Mouse (Mus musculus) ES-Bruce4 (cell line): ENCODE results near the gene Synrg. TPM values are rescaled to one million over a fixed set of nuclear protein-coding genes. Genes with fewer than 3 reads are reported as not detected.

ENCODE experiments used
- H3K27ac ChIP-seq: 2 replicates; pipeline ENCODE4 v1.5.1; 2012; ENCODE audit warnings: low read length, inconsistent platforms; ENCODE audit not compliant: insufficient read depth
- H3K27me3 ChIP-seq: 2 replicates; pipeline ENCODE4 v1.6.1; 2012; ENCODE audit warnings: mild to moderate bottlenecking, low read length, inconsistent platforms; ENCODE audit not compliant: control insufficient read depth, poor library complexity, insufficient read depth, severe bottlenecking
- H3K36me3 ChIP-seq: 2 replicates; pipeline ENCODE4 v1.6.1; 2012; ENCODE audit warnings: inconsistent platforms, mild to moderate bottlenecking, low read length, moderate library complexity; ENCODE audit not compliant: control insufficient read depth, poor library complexity, insufficient read depth, severe bottlenecking
- H3K4me1 ChIP-seq: one replicate; pipeline ENCODE4 v1.8.1; 2011; ENCODE audit warnings: low read length; ENCODE audit not compliant: control insufficient read depth, insufficient read depth
- H3K4me3 ChIP-seq: 2 replicates; pipeline ENCODE4 v1.5.1; 2011; ENCODE audit warnings: low read depth, mild to moderate bottlenecking, low read length
- H3K9ac ChIP-seq: 2 replicates; pipeline ENCODE4 v1.6.1; 2012; ENCODE audit warnings: low read depth, mild to moderate bottlenecking, inconsistent platforms; ENCODE audit not compliant: poor library complexity, severe bottlenecking
- H3K9me3 ChIP-seq: replicated peaks from 2 replicates; pipeline ENCODE4 v1.6.1; 2012; ENCODE audit warnings: mild to moderate bottlenecking, low read length, inconsistent platforms; ENCODE audit not compliant: control insufficient read depth, poor library complexity, insufficient read depth, severe bottlenecking
- CTCF ChIP-seq: IDR thresholded peaks from one replicate; pipeline ENCODE4 v1.8.1; 2011; ENCODE audit warnings: low read depth, low read length
- EP300 ChIP-seq: IDR thresholded peaks from 2 replicates; pipeline ENCODE4 v1.6.1; 2011; ENCODE audit warnings: low read depth, low read length; ENCODE audit not compliant: insufficient read depth
- POLR2A ChIP-seq: IDR thresholded peaks from one replicate; pipeline ENCODE4 v1.8.1; 2011; ENCODE audit warnings: low read length; ENCODE audit not compliant: insufficient read depth
- polyA plus RNA-seq: library from polyadenylated mRNA; stranded (reverse); fragments of >200 nt; gene quantifications from 2 replicates; pipeline ENCODE4 v1.2.4, GENCODE M21; 2011; ENCODE audit warnings: low read depth; ENCODE audit not compliant: missing spikeins, insufficient read depth, insufficient read length

Synrg gene
- polyA plus RNA-seq, 1 experiment, result 16.4 TPM

GRCm38 (mm10) chr11:84069034-84069370 lies 104.8 kb downstream of the Synrg start, which contains the start of gene Dusp14:
TSS of gene Dusp14 (minus strand) at chr11:84069261.
- Histone ChIP-seq H3K9me3 (no peaks in the 10 kb centered on the region), H3K27me3 (peaks cover 2% of the 10 kb centered on the region; the same call in 1 of the 2 replicates), H3K27ac (no peak within 1 kb of the TSS), H3K4me3 (peak within 1 kb of the TSS; percentile 79), H3K36me3 (no peaks in the 10 kb centered on the region), H3K4me1 (peaks cover 2% of the 10 kb centered on the region), H3K9ac (peak within 1 kb of the TSS; percentile 90)
- TF ChIP-seq EP300, result no peak
- TF ChIP-seq POLR2A, result no peak
- TF ChIP-seq CTCF, result no peak

- Histone ChIP-seq H3K9ac (no peak overlapping the region), H3K27me3 (no peaks in the 10 kb centered on the region), H3K4me3 (no peak overlapping the region), H3K4me1 (peaks cover 2% of the 10 kb centered on the region), H3K36me3 (peaks cover under 1% of the 10 kb centered on the region; the same call in 1 of the 2 replicates), H3K27ac (0 out of 2 replicates have a peak overlapping the region, but pooled peaks have one; percentile 49), H3K9me3 (no peaks in the 10 kb centered on the region)
- TF ChIP-seq POLR2A, result no peak
- TF ChIP-seq EP300, result no peak
- no peak for TF ChIP-seq CTCF
These were observed 108.8 kb downstream of the Synrg start for GRCm38 (mm10) chr11:84072904-84073651.

DNA sequence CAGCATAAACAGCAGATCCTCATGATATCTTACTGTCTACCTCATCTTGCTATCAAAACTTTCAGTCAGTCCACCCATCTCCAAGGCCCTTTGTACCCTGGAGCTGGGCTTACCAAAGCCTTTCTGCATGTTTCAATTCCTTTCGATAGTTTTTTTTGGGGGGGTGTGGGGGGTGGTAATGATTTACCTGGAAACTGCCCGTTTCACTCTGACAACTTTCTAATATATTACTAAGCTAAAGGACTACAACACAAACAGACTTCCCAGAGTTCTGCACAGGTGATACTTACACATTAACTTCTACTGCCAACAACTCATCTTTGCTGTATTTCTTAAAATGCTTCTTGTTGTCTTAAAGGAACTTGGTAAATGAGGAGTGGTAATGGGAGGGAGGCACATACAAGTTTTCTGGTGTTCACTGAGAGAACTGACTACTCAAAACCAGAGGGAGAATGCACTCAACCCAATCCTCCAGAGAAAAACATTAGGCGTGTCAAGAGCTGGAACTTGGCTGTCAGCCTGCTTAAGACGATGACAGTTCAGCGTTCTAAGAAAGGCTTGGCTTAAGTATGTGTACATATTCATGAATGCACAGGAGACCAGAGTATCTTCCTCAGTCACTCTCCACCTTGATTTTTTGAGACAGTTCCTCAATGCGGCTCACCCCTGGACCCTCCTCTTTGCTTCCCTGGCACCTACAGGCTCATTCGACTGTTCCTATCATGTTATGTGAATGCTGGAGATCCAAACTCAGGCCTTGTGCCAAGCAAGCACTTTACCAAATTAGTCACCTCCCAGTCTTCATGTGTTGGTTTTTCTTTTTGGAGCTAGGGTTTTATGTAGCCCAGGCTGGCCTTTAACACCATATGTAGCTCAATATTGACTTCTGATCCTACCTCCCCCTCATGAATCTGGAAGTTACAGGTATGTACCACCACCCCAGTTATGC lies 109.9 kb downstream of the Synrg start:
- Histone ChIP-seq H3K27ac (no peak overlapping the region), H3K4me1 (peaks cover 2% of the 10 kb centered on the region)

GRCm38 (mm10) chr11:84077008-84077407 lies 112.8 kb downstream of the Synrg start:
- no peak for TF ChIP-seq POLR2A
- TF ChIP-seq CTCF, result no peak
- no peak for TF ChIP-seq EP300
- Histone ChIP-seq H3K27me3 (no peaks in the 10 kb centered on the region), H3K36me3 (peaks cover 22% of the 10 kb centered on the region), H3K9ac (no peak overlapping the region), H3K4me1 (peaks cover 2% of the 10 kb centered on the region), H3K27ac (no peak overlapping the region), H3K4me3 (no peak overlapping the region), H3K9me3 (no peaks in the 10 kb centered on the region)

More for the DNA sequence above, 109.9 kb downstream of the Synrg start:
- TF ChIP-seq POLR2A, result no peak
- no peak for TF ChIP-seq CTCF
- H3K9ac ChIP-seq, result no peak overlapping the region
- H3K36me3 ChIP-seq, result peaks cover 11% of the 10 kb centered on the region
- no peaks in the 10 kb centered on the region for H3K9me3 ChIP-seq
- H3K27me3 ChIP-seq, result no peaks in the 10 kb centered on the region
- H3K4me3 ChIP-seq, result no peak overlapping the region

- Histone ChIP-seq H3K27ac (no peak overlapping the region; the same call in 1 of the 2 replicates), H3K4me1 (no peaks in the 10 kb centered on the region), H3K36me3 (peaks cover 33% of the 10 kb centered on the region), H3K27me3 (no peaks in the 10 kb centered on the region), H3K4me3 (no peak overlapping the region), H3K9ac (no peak overlapping the region), H3K9me3 (no peaks in the 10 kb centered on the region)
- TF ChIP-seq POLR2A (no peak), EP300 (no peak), CTCF (no peak)
These were observed 114.4 kb downstream of the Synrg start for GRCm38 (mm10) chr11:84078601-84079000.
